Comparison of ENCODE assay signal across 25 mouse cellular contexts in the genomic region with DNA sequence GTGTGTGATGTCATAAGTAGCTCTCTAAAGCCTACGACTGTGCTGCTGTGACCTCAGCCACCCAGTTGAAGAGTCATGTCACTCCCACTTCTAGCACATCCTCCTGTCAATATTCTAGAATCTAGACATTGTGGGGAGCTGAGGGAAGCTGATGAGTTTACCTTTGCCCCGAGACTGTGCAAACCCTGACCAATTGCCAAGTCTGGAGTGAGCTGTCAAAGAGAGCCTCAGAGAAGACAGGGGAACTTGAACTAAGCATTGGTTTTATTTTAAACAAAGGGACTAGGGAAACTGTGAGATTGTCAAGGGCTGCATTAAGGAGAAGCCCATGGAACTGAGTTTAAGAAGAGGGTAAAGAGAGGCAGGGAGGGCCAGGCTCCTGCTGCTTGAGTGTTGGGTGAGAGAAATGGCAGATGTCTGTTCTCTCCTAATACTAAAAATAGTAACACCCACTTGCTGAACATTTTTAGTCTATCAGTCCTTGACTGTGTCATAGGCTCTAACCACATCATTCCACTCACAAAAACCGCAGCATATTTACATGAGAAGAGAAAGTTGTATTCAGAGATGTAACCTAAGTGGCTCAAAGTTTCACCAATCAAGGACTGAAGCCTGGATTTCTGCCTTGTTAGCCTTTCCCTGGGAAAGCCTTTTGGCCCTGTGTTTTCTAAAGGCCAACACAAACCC.
DNase-seq lines count a peak whose midpoint lies in the region; ATAC-seq and TF ChIP-seq lines count a peak whose summit lies in the region.
"Had no signal": no experiment of that assay in that cellular context is flagged by ENCODE, and none has a peak within 500 bp of the region (broad histone marks: within the 10 kb centered on the region; RNA-seq: fewer than 3 reads in every experiment).

No protein-coding gene starts in this region.

- intact Hi-C loops in heart, adult 2 months (cut with DNase I): no loop called here
- intact Hi-C loops in heart, postnatal 14 days (cut with DNase I): no loop called here

- WGBS in heart, embryonic 10.5 days: 59% methylated on average over 3 of the region's 3 CpGs
- 62% methylated on average over 3 of the region's 3 CpGs for WGBS in heart, adult 2 months
- 47% methylated on average over 3 of the region's 3 CpGs for WGBS in heart, embryonic 16.5 days
- WGBS in lung, postnatal 0 days: 62% methylated on average over 3 of the region's 3 CpGs

- H3K4me3 ChIP-seq in heart, embryonic 10.5 days: no peak overlapping the region
- H3K4me3 ChIP-seq in heart, adult 2 months: no peak overlapping the region
- H3K4me3 ChIP-seq in heart, embryonic 16.5 days (ENCODE audit: low read length): no peak overlapping the region
- no peak overlapping the region for H3K4me3 ChIP-seq in lung, postnatal 0 days (ENCODE audit: low read depth, low read length)
- H3K4me3 ChIP-seq: limb, embryonic 12.5 days; liver, embryonic 12.5 days; midbrain, embryonic 13.5 days; stomach, embryonic 15.5 days had no signal

- H3K79me2 ChIP-seq in heart, adult 2 months (replicated peaks; ENCODE audit: control insufficient read depth, insufficient read depth, low read length): no peaks in the 10 kb centered on the region

- no peak overlapping the region for H3K9ac ChIP-seq in heart, adult 2 months (ENCODE audit: low read depth, low read length)
- H3K9ac ChIP-seq in heart, embryonic 16.5 days (ENCODE audit: low read length): no peak overlapping the region
- no peak overlapping the region for H3K9ac ChIP-seq in lung, postnatal 0 days (replicated peaks; ENCODE audit: low read depth)
- H3K9ac ChIP-seq: forebrain, postnatal 0 days; limb, embryonic 12.5 days; liver, embryonic 12.5 days; midbrain, embryonic 13.5 days; stomach, embryonic 15.5 days had no signal

- H3K4me2 ChIP-seq in heart, embryonic 16.5 days (ENCODE audit: low read depth, low read length): no peak overlapping the region
- H3K4me2 ChIP-seq in lung, postnatal 0 days (replicated peaks; ENCODE audit: low read depth, low read length): no peak overlapping the region
- H3K4me2 ChIP-seq: limb, embryonic 12.5 days; liver, embryonic 12.5 days; midbrain, embryonic 13.5 days; stomach, embryonic 15.5 days had no signal

- no peak for TF ChIP-seq POLR2A in heart, adult 2 months (IDR thresholded peaks at IDR 0.05; ENCODE audit: insufficient read depth, low read depth, low read length)

- peaks cover 18% of the 10 kb centered on the region for H3K4me1 ChIP-seq in heart, embryonic 10.5 days
- peaks cover 1% of the 10 kb centered on the region for H3K4me1 ChIP-seq in heart, adult 2 months (ENCODE audit: control insufficient read depth, insufficient read depth, low read length)
- H3K4me1 ChIP-seq in heart, embryonic 16.5 days (ENCODE audit: control insufficient read depth, insufficient read depth, low read length): peaks cover 12% of the 10 kb centered on the region
- no peaks in the 10 kb centered on the region for H3K4me1 ChIP-seq in lung, postnatal 0 days (ENCODE audit: insufficient read depth, low read depth, low read length)
- H3K4me1 ChIP-seq: liver, embryonic 12.5 days had no signal

- H3K9me3 ChIP-seq in heart, embryonic 10.5 days: no peaks in the 10 kb centered on the region
- peaks cover 8% of the 10 kb centered on the region for H3K9me3 ChIP-seq in heart, embryonic 16.5 days (replicated peaks; ENCODE audit: control insufficient read depth, low read length)
- no peaks in the 10 kb centered on the region for H3K9me3 ChIP-seq in lung, postnatal 0 days (ENCODE audit: low read length)
- H3K9me3 ChIP-seq: limb, embryonic 12.5 days; liver, embryonic 12.5 days; midbrain, embryonic 13.5 days; stomach, embryonic 15.5 days had no signal

- TF ChIP-seq CTCF in heart, adult 2 months (IDR thresholded peaks at IDR 0.05): no peak
- no peak for TF ChIP-seq CTCF in lung, postnatal 0 days (IDR thresholded peaks at IDR 0.05)

- H3K36me3 ChIP-seq in heart, embryonic 10.5 days: no peaks in the 10 kb centered on the region
- no peaks in the 10 kb centered on the region for H3K36me3 ChIP-seq in heart, adult 2 months (ENCODE audit: control insufficient read depth, insufficient read depth, low read length)
- no peaks in the 10 kb centered on the region for H3K36me3 ChIP-seq in heart, embryonic 16.5 days (ENCODE audit: control insufficient read depth, insufficient read depth)
- H3K36me3 ChIP-seq in lung, postnatal 0 days (ENCODE audit: insufficient read depth, low read length): no peaks in the 10 kb centered on the region
- H3K36me3 ChIP-seq: limb, embryonic 12.5 days; liver, embryonic 12.5 days; midbrain, embryonic 13.5 days; stomach, embryonic 15.5 days had no signal

- H3K27ac ChIP-seq in heart, embryonic 10.5 days: peak overlapping the region; percentile 49
- no peak overlapping the region for H3K27ac ChIP-seq in heart, adult 2 months
- peak overlapping the region; percentile 49; the same call in 1 of the 2 replicates for H3K27ac ChIP-seq in heart, embryonic 16.5 days (ENCODE audit: low read length)
- H3K27ac ChIP-seq in lung, postnatal 0 days (ENCODE audit: low read length): no peak overlapping the region
- H3K27ac ChIP-seq: limb, embryonic 12.5 days; liver, embryonic 12.5 days; midbrain, embryonic 13.5 days; stomach, embryonic 15.5 days had no signal

- peak; percentile 63; the same call in 1 of the 2 replicates for ATAC-seq in heart, embryonic 16.5 days (replicated peaks; ENCODE audit: extremely low read depth, insufficient read depth, low FRiP score)
- peak; percentile 60 for ATAC-seq in CD4-positive, CD25-positive, alpha-beta regulatory T cell, adult 4 months
- ATAC-seq in inflammation-experienced regulatory T-cells, adult 6 months: peak; percentile 46
- no peak for ATAC-seq in lung, postnatal 0 days
- ATAC-seq: forebrain, postnatal 0 days; hindbrain, embryonic 16.5 days; intestine, postnatal 0 days; liver, embryonic 12.5 days; midbrain, embryonic 13.5 days had no signal

- H3K27me3 ChIP-seq in heart, embryonic 10.5 days (ENCODE audit: insufficient read depth, poor library complexity, severe bottlenecking): no peaks in the 10 kb centered on the region
- no peaks in the 10 kb centered on the region for H3K27me3 ChIP-seq in heart, adult 2 months (ENCODE audit: control insufficient read depth, insufficient read depth, low read length)
- H3K27me3 ChIP-seq in heart, embryonic 16.5 days (ENCODE audit: control insufficient read depth, insufficient read depth, low read length): no peaks in the 10 kb centered on the region
- H3K27me3 ChIP-seq in lung, postnatal 0 days (replicated peaks; ENCODE audit: insufficient read depth, low read length): no peaks in the 10 kb centered on the region
- H3K27me3 ChIP-seq: limb, embryonic 12.5 days; liver, embryonic 12.5 days; midbrain, embryonic 13.5 days; stomach, embryonic 15.5 days had no signal

- TF ChIP-seq EP300 in heart, adult 2 months (IDR thresholded peaks at IDR 0.05; ENCODE audit: insufficient read depth, low read depth, low read length): no peak
- no peak for TF ChIP-seq EP300 in lung, postnatal 0 days (IDR thresholded peaks at IDR 0.05)

- DNase-seq in heart, embryonic 10.5 days (ENCODE audit: low spot score): no peak
- no peak for DNase-seq in heart, adult 2 months
- no peak for DNase-seq in heart, postnatal 14 days
- no peak for DNase-seq in lung, postnatal 0 days (ENCODE audit: low spot score)
- no peak for DNase-seq in thymus, postnatal 14 days
- DNase-seq: adrenal gland, adult 2 months; B cell, adult 2 months; cerebellum, adult 11-12 months; cerebellum, postnatal 10 days; forebrain, postnatal 0 days; gastrocnemius, postnatal 14 days; kidney, postnatal 25 days; layer of hippocampus, postnatal 36 days; lung, adult 2 months; right cerebral cortex, adult 18-20 months; thymus, postnatal 36 days had no signal

Comparison
In these comparisons a context has a peak if more than half of its experiments do, and no peak if none do; other contexts are left out.
1. H3K27ac ChIP-seq: peak in heart, embryonic 10.5 days (single experiment) and heart, embryonic 16.5 days (single experiment); none in heart, adult 2 months (single experiment) and lung, postnatal 0 days (single experiment).